Mouse (Mus musculus): ENCODE data around the gene Fbxo46. TPM values are rescaled to one million over a fixed set of nuclear protein-coding genes. Genes with fewer than 3 reads are reported as not detected.

The Fbxo46 gene
- total and polyA plus RNA-seq, 2 experiments from 2014 or later = 7.7 to 23.8 TPM

GRCm38 (mm10) chr7:19184758-19185157 is 65.1 kb downstream of the Fbxo46 start:
- H3K9me3 ChIP-seq (ENCODE audit: low read length) = no peaks in the 10 kb centered on the region
- no peak overlapping the region for H3K4me3 ChIP-seq (ENCODE audit: low read length)
- H3K4me2 ChIP-seq (ENCODE audit: low read depth, low read length) = no peak overlapping the region
- 0 out of 2 replicates have a peak, but pooled peaks cover 2% of the 10 kb centered on the region for H3K27me3 ChIP-seq (ENCODE audit: insufficient read depth, low read length)
- TF ChIP-seq CTCF (IDR thresholded peaks at IDR 0.05; ENCODE audit: low read depth) = no peak
- H3K27ac ChIP-seq = peak overlapping the region; percentile 54; the same call in 1 of the 2 replicates
- DNase-seq (ENCODE audit: low spot score) = peak; percentile 63
- H3K36me3 ChIP-seq (ENCODE audit: insufficient read depth, low read length) = peaks cover 10% of the 10 kb centered on the region; the same call in 1 of the 2 replicates
- ATAC-seq = 0 out of 2 replicates have a peak, but pooled peaks have one; percentile 33
- 0 out of 2 replicates have a peak overlapping the region, but pooled peaks have one; percentile 3 for H3K9ac ChIP-seq (replicated peaks; ENCODE audit: low read length)
- peaks cover 5% of the 10 kb centered on the region; the same call in 1 of the 2 replicates for H3K4me1 ChIP-seq (ENCODE audit: insufficient read depth, low read length)
- 33% methylated on average over 6 of the region's 6 CpGs for WGBS

MicroRNAs within 50 kb of the gene (microRNA counts, 519-probe panel; counts per million panel counts)
- microRNA mmu-miR-330 = 370 counts per million, percentile 5 among the panel's probes with 10 or more counts

Small RNA genes lying within 50 kb of the gene (microRNA-seq; reads per million reads assigned to microRNA genes)
- gene Mir3100 (0 to 0.72 reads per million in 2 experiments), gene Mir330 (738 to 864 reads per million in 2 experiments)

Other genes starting within 250 kb of the Fbxo46 start
- gene Pglyrp1, start 248.5 kb upstream of the Fbxo46 start, total RNA-seq (2014; rRNA removed) = 29.7 and 30.2 TPM in 2 replicates
- 29.1 and 30.0 TPM in 2 replicates for gene Pglyrp1, start 248.5 kb upstream of the Fbxo46 start, polyA plus RNA-seq (2015; fragmentation: Nextera tagmentation; extraction: Ambion mirVana)
- gene Ccdc61, start 209.4 kb upstream of the Fbxo46 start, total RNA-seq (2014; rRNA removed) = 22.0 and 31.5 TPM in 2 replicates
- 32.9 and 35.2 TPM in 2 replicates for gene Ccdc61, start 209.4 kb upstream of the Fbxo46 start, polyA plus RNA-seq (2015; fragmentation: Nextera tagmentation; extraction: Ambion mirVana)
- gene Nova2, start 194.0 kb upstream of the Fbxo46 start, total RNA-seq (2014; rRNA removed) = 18.3 and 19.8 TPM in 2 replicates
- 9.2 and 9.7 TPM in 2 replicates for gene Nova2, start 194.0 kb upstream of the Fbxo46 start, polyA plus RNA-seq (2015; fragmentation: Nextera tagmentation; extraction: Ambion mirVana)
- gene Nanos2, start 132.5 kb upstream of the Fbxo46 start, total RNA-seq (2014; rRNA removed) = 1.3 and 2.6 TPM in 2 replicates
- gene Nanos2, start 132.5 kb upstream of the Fbxo46 start, polyA plus RNA-seq (2015; fragmentation: Nextera tagmentation; extraction: Ambion mirVana) = 1.6 TPM in 2 replicates
- gene Mypop, start 128.6 kb upstream of the Fbxo46 start, total RNA-seq (2014; rRNA removed) = 22.5 and 26.1 TPM in 2 replicates
- 5.6 and 6.0 TPM in 2 replicates for gene Mypop, start 128.6 kb upstream of the Fbxo46 start, polyA plus RNA-seq (2015; fragmentation: Nextera tagmentation; extraction: Ambion mirVana)
- 128 and 140 TPM in 2 replicates for gene Irf2bp1, start 115.8 kb upstream of the Fbxo46 start, total RNA-seq (2014; rRNA removed)
- gene Irf2bp1, start 115.8 kb upstream of the Fbxo46 start, polyA plus RNA-seq (2015; fragmentation: Nextera tagmentation; extraction: Ambion mirVana) = 20.0 and 22.4 TPM in 2 replicates
- gene Foxa3, start 96.3 kb upstream of the Fbxo46 start, total RNA-seq (2014; rRNA removed) = not detected in 2 replicates
- gene Foxa3, start 96.3 kb upstream of the Fbxo46 start, polyA plus RNA-seq (2015; fragmentation: Nextera tagmentation; extraction: Ambion mirVana) = not detected in 2 replicates
- 85.4 and 88.0 TPM in 2 replicates for gene Sympk, start 95.5 kb upstream of the Fbxo46 start, total RNA-seq (2014; rRNA removed)
- gene Sympk, start 95.5 kb upstream of the Fbxo46 start, polyA plus RNA-seq (2015; fragmentation: Nextera tagmentation; extraction: Ambion mirVana) = 19.2 TPM in 2 replicates
- gene Rsph6a, start 65.2 kb upstream of the Fbxo46 start, total RNA-seq (2014; rRNA removed) = not detected in 2 replicates
- gene Rsph6a, start 65.2 kb upstream of the Fbxo46 start, polyA plus RNA-seq (2015; fragmentation: Nextera tagmentation; extraction: Ambion mirVana) = 0.19 and 0.44 TPM in 2 replicates
- gene Dmwd, start 43.6 kb upstream of the Fbxo46 start, total RNA-seq (2014; rRNA removed) = 145 and 151 TPM in 2 replicates
- 28.9 and 30.9 TPM in 2 replicates for gene Dmwd, start 43.6 kb upstream of the Fbxo46 start, polyA plus RNA-seq (2015; fragmentation: Nextera tagmentation; extraction: Ambion mirVana)
- 19.5 and 27.8 TPM in 2 replicates for gene Dmpk, start 36.0 kb upstream of the Fbxo46 start, total RNA-seq (2014; rRNA removed)
- 4.8 and 5.6 TPM in 2 replicates for gene Dmpk, start 36.0 kb upstream of the Fbxo46 start, polyA plus RNA-seq (2015; fragmentation: Nextera tagmentation; extraction: Ambion mirVana)
- 10.3 and 12.1 TPM in 2 replicates for gene Six5, start 25.3 kb upstream of the Fbxo46 start, total RNA-seq (2014; rRNA removed)
- 1.4 and 1.5 TPM in 2 replicates for gene Six5, start 25.3 kb upstream of the Fbxo46 start, polyA plus RNA-seq (2015; fragmentation: Nextera tagmentation; extraction: Ambion mirVana)
- 4.6 and 6.3 TPM in 2 replicates for gene Gm4969, start 1.5 kb upstream of the Fbxo46 start, total RNA-seq (2014; rRNA removed)
- 7.7 and 7.9 TPM in 2 replicates for gene Gm4969, start 1.5 kb upstream of the Fbxo46 start, polyA plus RNA-seq (2015; fragmentation: Nextera tagmentation; extraction: Ambion mirVana)
- 17.3 and 18.3 TPM in 2 replicates for gene Qpctl, start 29.4 kb downstream of the Fbxo46 start, total RNA-seq (2014; rRNA removed)
- 24.7 and 25.5 TPM in 2 replicates for gene Qpctl, start 29.4 kb downstream of the Fbxo46 start, polyA plus RNA-seq (2015; fragmentation: Nextera tagmentation; extraction: Ambion mirVana)
- 34.1 and 42.9 TPM in 2 replicates for gene Snrpd2, start 29.9 kb downstream of the Fbxo46 start, total RNA-seq (2014; rRNA removed)
- 114 and 118 TPM in 2 replicates for gene Snrpd2, start 29.9 kb downstream of the Fbxo46 start, polyA plus RNA-seq (2015; fragmentation: Nextera tagmentation; extraction: Ambion mirVana)
- 2.0 and 3.0 TPM in 2 replicates for gene Gipr, start 46.3 kb downstream of the Fbxo46 start, total RNA-seq (2014; rRNA removed)
- 0.85 and 1.3 TPM in 2 replicates for gene Gipr, start 46.3 kb downstream of the Fbxo46 start, polyA plus RNA-seq (2015; fragmentation: Nextera tagmentation; extraction: Ambion mirVana)
- gene Eml2, start 56.6 kb downstream of the Fbxo46 start, total RNA-seq (2014; rRNA removed) = 88.2 and 103 TPM in 2 replicates
- gene Eml2, start 56.6 kb downstream of the Fbxo46 start, polyA plus RNA-seq (2015; fragmentation: Nextera tagmentation; extraction: Ambion mirVana) = 15.0 and 18.9 TPM in 2 replicates
- gene Gpr4, start 92.7 kb downstream of the Fbxo46 start, total RNA-seq (2014; rRNA removed) = 3.8 and 4.5 TPM in 2 replicates
- 4.1 and 4.4 TPM in 2 replicates for gene Gpr4, start 92.7 kb downstream of the Fbxo46 start, polyA plus RNA-seq (2015; fragmentation: Nextera tagmentation; extraction: Ambion mirVana)
- gene Opa3, start 108.5 kb downstream of the Fbxo46 start, total RNA-seq (2014; rRNA removed) = 44.2 and 47.7 TPM in 2 replicates
- gene Opa3, start 108.5 kb downstream of the Fbxo46 start, polyA plus RNA-seq (2015; fragmentation: Nextera tagmentation; extraction: Ambion mirVana) = 34.6 and 37.1 TPM in 2 replicates
- gene Vasp, start 152.0 kb downstream of the Fbxo46 start, total RNA-seq (2014; rRNA removed) = 62.6 and 68.3 TPM in 2 replicates
- gene Vasp, start 152.0 kb downstream of the Fbxo46 start, polyA plus RNA-seq (2015; fragmentation: Nextera tagmentation; extraction: Ambion mirVana) = 35.5 and 37.0 TPM in 2 replicates
- gene Ppm1n, start 160.2 kb downstream of the Fbxo46 start, total RNA-seq (2014; rRNA removed) = 2.1 and 2.9 TPM in 2 replicates
- gene Ppm1n, start 160.2 kb downstream of the Fbxo46 start, polyA plus RNA-seq (2015; fragmentation: Nextera tagmentation; extraction: Ambion mirVana) = 2.0 and 2.5 TPM in 2 replicates
- gene Rtn2, start 162.8 kb downstream of the Fbxo46 start, total RNA-seq (2014; rRNA removed) = 151 and 155 TPM in 2 replicates
- gene Rtn2, start 162.8 kb downstream of the Fbxo46 start, polyA plus RNA-seq (2015; fragmentation: Nextera tagmentation; extraction: Ambion mirVana) = 98.4 and 101 TPM in 2 replicates
- 0.31 and 1.0 TPM in 2 replicates for gene Fosb, start 190.2 kb downstream of the Fbxo46 start, total RNA-seq (2014; rRNA removed)
- gene Fosb, start 190.2 kb downstream of the Fbxo46 start, polyA plus RNA-seq (2015; fragmentation: Nextera tagmentation; extraction: Ambion mirVana) = 0.09 and 0.11 TPM in 2 replicates
- 44.1 and 46.1 TPM in 2 replicates for gene Ercc1, start 224.9 kb downstream of the Fbxo46 start, total RNA-seq (2014; rRNA removed)
- 69.0 and 74.2 TPM in 2 replicates for gene Ercc1, start 224.9 kb downstream of the Fbxo46 start, polyA plus RNA-seq (2015; fragmentation: Nextera tagmentation; extraction: Ambion mirVana)
- gene Cd3eap, start 239.6 kb downstream of the Fbxo46 start, total RNA-seq (2014; rRNA removed) = 11.1 and 12.4 TPM in 2 replicates
- 17.9 and 19.3 TPM in 2 replicates for gene Cd3eap, start 239.6 kb downstream of the Fbxo46 start, polyA plus RNA-seq (2015; fragmentation: Nextera tagmentation; extraction: Ambion mirVana)
- gene Ppp1r13l, start 239.9 kb downstream of the Fbxo46 start, total RNA-seq (2014; rRNA removed) = 0.68 and 1.0 TPM in 2 replicates
- gene Ppp1r13l, start 239.9 kb downstream of the Fbxo46 start, polyA plus RNA-seq (2015; fragmentation: Nextera tagmentation; extraction: Ambion mirVana) = 1.0 and 1.2 TPM in 2 replicates

Data from hindbrain, postnatal 0 days (tissue).